Mouse (Mus musculus) embryonic stem cell, embryonic (primary cell): ENCODE data around the gene Klhl25.
"Not testable (repeated sequence)": the region's sequence is repeated elsewhere in the genome, so short reads cannot be mapped to it uniquely, and the experiment has no call there.

Experiments
- CTCF ChIA-PET, 4 experiments: fragments of 300-600 bp in 2 of 4; fragments of 350-600 bp in 2 of 4; sonication (Branson Sonifier 250); formaldehyde crosslinking; loops; one replicate each; lab custom pipeline; 2022; ENCODE audit warnings: inconsistent platforms in 2 of 4; lab: Charles Lee
- POLR2A ChIA-PET, 4 experiments: fragments of 300-600 bp in 2 of 4; fragments of 350-600 bp in 2 of 4; sonication (Branson Sonifier 250); formaldehyde crosslinking; loops; one replicate each; lab custom pipeline; 2022; ENCODE audit warnings: antibody characterized with exemption in 4 of 4, inconsistent platforms in 1 of 4; lab: Charles Lee

Klhl25 gene

DNA sequence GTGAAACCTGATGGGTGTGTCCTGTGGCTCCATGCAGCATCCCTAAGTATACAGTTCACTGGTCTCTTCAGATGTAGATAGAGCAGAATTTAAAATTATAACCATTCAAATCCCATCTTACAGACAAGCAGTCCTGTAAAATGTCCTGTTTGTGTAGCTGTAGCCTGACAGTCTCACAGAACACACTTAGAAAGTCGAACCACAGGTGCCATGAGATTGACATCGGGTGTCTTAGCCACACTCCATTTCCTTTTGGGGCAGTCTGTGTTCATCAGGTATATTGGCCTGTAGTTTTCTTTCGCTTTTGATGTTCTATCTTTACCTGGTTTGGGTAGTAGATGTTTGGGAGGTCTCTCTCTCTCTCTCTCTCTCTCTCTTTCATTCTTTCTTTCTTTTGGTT lies 33.7 kb downstream of the Klhl25 start:
- POLR2A ChIA-PET, result interaction anchor here in 1 of 4 experiments (0.6 kb wide), 1 partner anchor 85 kb away, joined by 5 read pairs; no protein-coding TSS in a partner anchor
- CTCF ChIA-PET, result interaction anchor here in 2 of 4 experiments (0.6 to 2.4 kb wide), 3 partner anchors 12 to 136 kb away, joined by 3 to 11 read pairs (median 6); no protein-coding TSS in a partner anchor

DNA sequence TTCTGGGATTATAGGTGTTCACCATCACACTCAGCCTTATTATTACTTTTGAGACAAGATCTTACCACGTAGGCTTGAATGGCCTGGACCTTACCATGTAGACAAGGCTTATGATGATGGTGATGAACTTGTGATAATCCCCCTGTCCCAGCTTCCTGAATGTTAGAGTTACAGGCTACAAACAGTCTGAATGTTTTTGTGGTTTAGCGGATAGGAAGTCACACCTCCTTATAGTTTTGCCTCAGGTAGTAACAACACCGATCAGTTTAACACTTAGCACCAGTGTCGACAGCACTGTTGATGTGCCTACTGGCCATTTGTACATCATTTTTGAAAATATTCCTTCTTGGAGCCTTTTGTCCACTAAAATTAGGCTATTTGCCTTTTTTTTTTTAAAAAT lies 43.4 kb downstream of the Klhl25 start:
- CTCF ChIA-PET, result interaction anchor here in 1 of 4 experiments (0.7 kb wide), 1 partner anchor 147 kb away, joined by 3 read pairs; no protein-coding TSS in a partner anchor
- POLR2A ChIA-PET, result no interaction called here

GRCm38 (mm10) chr7:75892737-75893136 lies 44.6 kb downstream of the Klhl25 start:
- POLR2A ChIA-PET, result interaction anchor here in 1 of 4 experiments (1.2 kb wide), 1 partner anchor 22 kb away, joined by 3 read pairs; no protein-coding TSS in a partner anchor
- CTCF ChIA-PET, result no interaction called here

DNA sequence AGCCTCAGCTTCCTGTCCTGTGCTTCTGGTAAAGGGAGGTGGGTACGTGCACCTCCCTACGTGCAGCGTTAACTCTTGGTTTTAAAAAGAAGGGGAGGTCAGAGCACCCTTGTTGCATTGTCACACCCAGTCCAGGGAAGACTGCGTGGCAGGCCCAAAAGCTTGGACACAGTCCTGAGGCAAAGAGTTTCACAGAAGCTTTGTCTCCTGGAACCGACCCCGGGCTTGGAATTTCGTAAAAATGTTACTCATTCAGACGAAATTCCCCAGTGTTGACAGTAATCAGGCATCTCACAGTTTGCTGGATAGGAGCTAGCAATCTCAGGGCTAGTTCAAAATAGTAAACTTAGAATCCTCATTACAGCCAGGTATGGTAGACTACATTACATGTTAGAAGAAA lies 45.6 kb downstream of the Klhl25 start:
- CTCF ChIA-PET, result no interaction called here

DNA sequence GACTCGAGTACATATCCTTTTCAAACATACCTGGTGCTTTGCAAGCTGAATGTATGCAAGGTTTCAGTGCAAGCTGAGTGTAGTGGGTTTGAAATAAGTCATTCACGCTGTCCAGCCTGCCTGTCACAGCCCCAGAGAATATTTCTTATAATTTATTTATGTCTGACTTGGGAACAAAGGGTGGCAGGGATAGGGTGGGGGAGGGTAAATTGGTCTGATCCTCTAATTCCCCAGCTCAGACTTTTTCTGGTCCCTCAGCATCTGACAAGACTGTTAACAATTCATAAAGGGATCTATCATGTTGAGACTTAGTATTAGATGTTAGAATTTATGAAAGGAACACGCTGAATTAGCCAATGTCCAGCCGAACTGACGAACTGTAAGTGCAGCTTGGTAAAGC lies 48.9 kb downstream of the Klhl25 start:
- ChIA-PET POLR2A (no interaction called here), CTCF (no interaction called here)

More for the DNA sequence above, 45.6 kb downstream of the Klhl25 start:
- POLR2A ChIA-PET, result interaction anchor here in 1 of 4 experiments (1.2 kb wide), 1 partner anchor 23 kb away, joined by 3 read pairs; no protein-coding TSS in a partner anchor

DNA sequence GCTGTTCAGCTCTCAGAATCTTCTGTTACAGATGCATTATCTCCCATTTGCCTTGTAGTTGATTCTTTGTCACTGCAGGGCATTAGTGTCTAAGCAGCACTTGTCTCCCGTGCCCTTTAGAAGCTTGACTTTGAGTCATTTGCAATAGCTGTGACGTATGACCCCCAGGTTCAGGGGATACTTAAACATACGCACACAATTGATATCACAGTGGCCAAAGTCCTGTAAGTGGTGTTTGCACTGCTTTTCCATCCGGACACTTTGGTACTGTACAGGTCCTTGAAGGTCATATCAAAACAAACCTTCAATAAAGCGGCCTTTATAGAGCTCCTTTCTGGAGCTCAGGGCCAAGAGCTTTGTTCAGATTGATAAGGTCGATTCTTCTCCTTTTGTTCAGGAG lies 51.0 kb downstream of the Klhl25 start:
- POLR2A ChIA-PET, result interaction anchor here in 3 of 4 experiments (0.6 to 1.1 kb wide), 5 partner anchors 9 to 234 kb away, joined by 3 read pairs; partner anchors contain the start of gene Klhl25 (in 1 of the 3)
- CTCF ChIA-PET, result interaction anchor here (0.5 to 1.3 kb wide), 5 partner anchors 11 to 444 kb away, joined by 3 to 5 read pairs (median 4); partner anchors contain the start of gene Akap13 (in 1 of the 4)

DNA sequence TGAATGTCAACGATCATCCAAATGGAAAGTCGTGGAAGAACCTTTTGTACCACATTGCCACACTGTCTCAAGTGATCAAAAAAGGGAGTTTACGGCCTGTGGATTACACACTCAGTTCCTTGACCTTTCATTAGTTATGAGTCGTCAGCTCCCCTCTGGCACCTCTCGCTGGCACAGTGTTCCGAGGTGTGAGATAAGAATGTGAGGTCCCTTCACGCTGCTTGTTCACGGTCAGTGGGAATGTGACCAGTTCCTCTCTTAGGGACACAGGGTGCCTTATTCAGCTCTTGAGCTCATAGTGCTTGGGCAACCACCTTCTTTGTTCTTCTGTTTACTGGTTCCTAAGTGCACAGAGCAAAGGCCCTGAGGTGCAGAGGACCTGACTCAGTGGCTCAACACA lies 51.4 kb downstream of the Klhl25 start:
- POLR2A ChIA-PET, result interaction anchor here in 3 of 4 experiments (0.5 to 1.1 kb wide), 6 partner anchors 9 to 233 kb away, joined by 3 to 4 read pairs (median 3); partner anchors contain the start of gene Klhl25 (in 1 of the 3)
- CTCF ChIA-PET, result interaction anchor here in 3 of 4 experiments (0.6 to 1.3 kb wide), 3 partner anchors 10 to 53 kb away, joined by 3 to 4 read pairs (median 3); no protein-coding TSS in a partner anchor

GRCm38 (mm10) chr7:75899954-75900353 lies 51.8 kb downstream of the Klhl25 start:
- ChIA-PET CTCF (no interaction called here), POLR2A (interaction anchor here in 1 of 4 experiments (0.5 to 1.1 kb wide), 2 partner anchors 19 to 80 kb away, joined by 3 to 4 read pairs; no protein-coding TSS in a partner anchor)

- POLR2A ChIA-PET, result no interaction called here
- CTCF ChIA-PET, result no interaction called here
Measured at GRCm38 (mm10) chr7:75905145-75905544, 57.0 kb downstream of the Klhl25 start.

DNA sequence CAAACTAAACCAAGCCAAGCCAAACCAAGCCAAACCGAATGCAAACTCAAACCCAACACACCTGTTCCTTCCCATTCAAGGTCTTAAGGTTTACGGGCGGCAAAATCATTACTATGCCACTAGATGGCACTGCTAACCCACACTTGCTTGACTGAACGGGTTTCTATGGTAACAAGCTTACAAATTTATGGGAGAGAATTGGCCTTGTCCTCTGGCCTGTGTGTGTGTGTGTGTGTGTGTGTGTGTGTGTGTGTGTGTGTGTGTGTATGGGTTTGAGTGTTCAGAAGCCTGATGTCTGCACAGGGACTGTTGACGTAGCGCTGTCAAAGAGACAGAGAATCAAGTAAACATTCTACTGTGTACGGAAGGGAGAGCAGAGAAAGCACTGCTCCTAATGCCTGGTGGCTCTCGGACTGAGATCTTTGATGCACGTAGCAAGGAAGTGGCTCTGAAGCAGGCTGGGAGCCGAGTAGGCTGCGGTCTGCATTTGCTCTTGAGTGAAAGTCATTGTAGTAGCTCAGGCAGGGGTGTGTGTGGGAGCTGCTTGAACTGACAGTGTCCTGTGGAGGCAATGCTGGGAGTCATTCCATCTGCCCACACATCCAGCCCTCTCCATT lies 62.0 kb downstream of the Klhl25 start:
- POLR2A ChIA-PET, result interaction anchor here in 2 of 4 experiments (0.6 to 1.0 kb wide), 3 partner anchors 58 to 737 kb away, joined by 3 to 6 read pairs (median 4); no protein-coding TSS in a partner anchor
- CTCF ChIA-PET, result interaction anchor here (0.6 to 1.7 kb wide), 16 partner anchors 11 to 1062 kb away, joined by 3 to 9 read pairs (median 4); no protein-coding TSS in a partner anchor

GRCm38 (mm10) chr7:75910652-75911035 lies 62.5 kb downstream of the Klhl25 start:
- POLR2A ChIA-PET, result interaction anchor here in 2 of 4 experiments (0.7 to 1.0 kb wide), 2 partner anchors 58 to 469 kb away, joined by 3 to 4 read pairs; no protein-coding TSS in a partner anchor
- CTCF ChIA-PET, result interaction anchor here (0.6 to 1.7 kb wide), 13 partner anchors 12 to 1061 kb away, joined by 3 to 9 read pairs (median 4); no protein-coding TSS in a partner anchor

DNA sequence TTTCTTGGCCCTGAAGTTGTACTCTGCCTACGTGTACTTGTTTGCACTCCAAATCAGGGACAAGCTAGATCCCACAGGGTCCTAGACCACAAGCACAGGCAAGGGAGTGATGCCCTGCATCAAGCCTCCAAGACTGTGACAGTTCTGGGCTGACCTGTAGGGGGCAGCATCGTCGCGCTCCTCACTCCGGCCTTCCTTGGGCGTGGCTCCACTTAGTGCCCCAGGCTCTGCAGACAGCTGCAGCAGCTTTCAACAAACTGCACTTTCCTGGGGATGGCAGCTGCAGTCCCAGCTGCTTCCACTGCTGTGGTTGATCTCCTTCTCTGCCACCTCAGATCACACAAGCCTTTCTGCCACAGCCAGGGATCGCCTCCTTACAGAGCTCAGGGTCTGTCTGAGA lies 65.8 kb downstream of the Klhl25 start:
- ChIA-PET CTCF (interaction anchor here (0.6 to 1.4 kb wide), 21 partner anchors 7 to 1619 kb away, joined by 3 to 12 read pairs (median 4); no protein-coding TSS in a partner anchor), POLR2A (interaction anchor here in 2 of 4 experiments (0.6 to 1.0 kb wide), 4 partner anchors 164 to 480 kb away, joined by 3 to 7 read pairs (median 5); no protein-coding TSS in a partner anchor)

- POLR2A ChIA-PET, CTCF ChIA-PET: not testable (repeated sequence)
Measured at GRCm38 (mm10) chr7:75915550-75915949, 67.4 kb downstream of the Klhl25 start.

DNA sequence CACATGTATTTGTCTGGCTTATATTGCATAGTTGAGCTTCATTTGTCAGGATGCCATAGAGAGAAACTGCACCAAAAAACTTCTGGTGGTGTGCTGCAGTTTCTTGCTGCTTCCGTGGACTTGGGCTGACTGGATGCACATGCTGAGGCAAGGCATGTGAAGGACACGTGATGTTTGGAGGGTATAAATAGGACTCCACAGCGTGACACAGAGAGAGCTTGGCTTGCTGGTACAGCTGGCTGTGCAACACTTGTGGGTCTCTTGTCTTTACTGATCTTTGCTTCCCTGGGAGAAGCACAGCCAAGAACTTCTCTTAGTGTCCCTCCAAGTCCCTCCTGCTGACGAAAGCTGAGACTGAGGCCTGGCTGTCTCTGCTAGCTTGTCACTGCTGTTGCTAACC lies 69.6 kb downstream of the Klhl25 start:
- CTCF ChIA-PET, result no interaction called here

GRCm38 (mm10) chr7:75919745-75920144 lies 71.6 kb downstream of the Klhl25 start:
- CTCF ChIA-PET, POLR2A ChIA-PET: not testable (repeated sequence)

More for the DNA sequence above, 69.6 kb downstream of the Klhl25 start:
- POLR2A ChIA-PET, result no interaction called here
